Mouse (Mus musculus) cerebellum, adult 9-10 months (tissue): Measurements from ENCODE around the gene Ubxn6.
"Not testable (repeated sequence)": the region's sequence is repeated elsewhere in the genome, so short reads cannot be mapped to it uniquely, and the experiment has no call there.

ENCODE experiments used
- DNase-seq: peaks from one replicate; pipeline ENCODE4 v3.0.0; 2022

The Ubxn6 gene

GRCm38 (mm10) chr17:56098711-56099572 lies 24.1 kb upstream of the Ubxn6 start:
- DNase-seq = no peak

GRCm38 (mm10) chr17:56098180-56098579 lies 23.4 kb upstream of the Ubxn6 start:
- DNase-seq = no peak

- no peak for DNase-seq
Observed at GRCm38 (mm10) chr17:56096883-56097282, 22.1 kb upstream of the Ubxn6 start.

DNA sequence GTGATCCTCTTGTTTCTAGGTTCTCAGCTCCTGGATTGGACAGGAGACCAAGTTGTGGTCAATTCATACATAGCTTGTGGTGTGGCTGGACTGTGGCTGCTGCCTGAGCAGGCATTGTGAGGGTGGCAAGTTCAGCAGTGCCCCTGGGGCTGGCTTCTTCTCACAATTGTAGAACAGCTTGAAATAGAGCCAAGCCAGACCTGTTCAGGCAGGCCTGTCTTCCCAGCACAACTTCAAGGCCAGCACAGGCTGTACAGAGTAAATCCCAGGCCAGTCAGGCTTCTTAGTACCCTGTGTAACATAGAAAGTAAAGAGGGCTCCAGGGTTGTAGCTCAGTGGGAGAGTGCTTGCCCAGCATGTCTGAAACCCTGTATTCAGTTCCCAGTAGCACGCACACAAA lies 18.0 kb upstream of the Ubxn6 start:
- DNase-seq = no peak

DNA sequence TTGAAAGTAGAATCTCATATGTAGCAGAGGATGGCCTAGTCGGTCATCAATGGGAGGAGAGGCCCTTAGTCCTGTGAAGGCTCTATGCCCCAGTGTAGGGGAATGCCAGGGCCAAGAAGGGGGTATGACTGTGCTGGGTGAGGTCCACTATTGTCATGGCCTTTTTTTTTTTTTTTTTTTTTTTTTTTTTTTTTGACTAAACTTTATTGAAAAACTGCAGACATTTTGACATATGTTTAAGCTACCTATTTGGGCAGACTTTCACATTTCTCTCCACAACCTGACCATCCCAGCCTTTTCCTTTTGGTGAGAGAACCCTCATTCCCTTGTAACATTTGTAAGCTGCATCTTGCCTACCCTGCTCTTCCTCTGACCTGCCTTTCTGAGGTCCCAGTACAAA lies 17.5 kb upstream of the Ubxn6 start:
- no peak for DNase-seq

GRCm38 (mm10) chr17:56080781-56081585 lies 6.2 kb upstream of the Ubxn6 start:
- DNase-seq = peak; percentile 55

- peak; percentile 71 for DNase-seq
Observed at GRCm38 (mm10) chr17:56079921-56080320, 5.1 kb upstream of the Ubxn6 start.

GRCm38 (mm10) chr17:56078880-56079795 lies 4.3 kb upstream of the Ubxn6 start, which contains the start of gene Hdgfl2:
Gene Hdgfl2, plus strand, starts transcription at chr17:56079634.
- DNase-seq = peak; percentile 100

DNA sequence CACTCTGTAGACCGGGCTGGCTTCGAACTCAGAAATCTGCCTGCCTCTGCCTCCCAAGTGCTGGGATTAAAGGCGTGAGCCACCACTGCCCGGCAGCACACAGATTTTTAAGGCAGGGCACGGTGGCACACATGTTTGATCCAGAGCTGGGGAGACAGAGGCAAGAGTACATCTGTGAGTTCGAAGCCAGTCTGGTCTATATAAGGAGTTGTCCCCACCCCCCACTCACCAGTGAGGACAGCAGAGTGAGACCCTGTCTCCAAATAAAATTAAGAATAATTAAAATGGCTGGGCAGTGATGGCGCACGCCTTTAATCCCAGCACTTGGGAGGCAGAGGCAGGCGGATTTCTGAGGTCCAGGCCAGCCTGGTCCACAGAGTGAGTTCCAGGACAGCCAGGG lies 3.5 kb upstream of the Ubxn6 start:
- peak; percentile 82 for DNase-seq

DNA sequence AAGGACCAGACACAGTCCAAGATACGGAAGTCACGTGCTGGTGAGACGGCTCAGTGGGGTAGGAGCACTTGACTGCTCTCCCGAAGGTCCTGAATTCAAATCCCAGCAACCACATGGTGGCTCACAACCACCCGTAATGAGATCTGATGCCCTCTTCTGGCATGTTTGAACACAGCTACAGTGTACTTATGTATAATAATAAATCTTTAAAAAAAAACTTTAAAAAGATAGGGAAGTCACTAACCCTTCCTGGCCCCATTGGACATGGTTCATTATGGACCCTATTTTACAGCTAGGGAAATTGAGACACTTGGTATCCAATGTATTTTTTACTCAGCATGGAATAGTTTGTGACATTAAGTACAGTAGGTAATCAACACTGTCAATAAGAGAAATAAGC lies 2.7 kb upstream of the Ubxn6 start:
- DNase-seq = peak; percentile 58

DNA sequence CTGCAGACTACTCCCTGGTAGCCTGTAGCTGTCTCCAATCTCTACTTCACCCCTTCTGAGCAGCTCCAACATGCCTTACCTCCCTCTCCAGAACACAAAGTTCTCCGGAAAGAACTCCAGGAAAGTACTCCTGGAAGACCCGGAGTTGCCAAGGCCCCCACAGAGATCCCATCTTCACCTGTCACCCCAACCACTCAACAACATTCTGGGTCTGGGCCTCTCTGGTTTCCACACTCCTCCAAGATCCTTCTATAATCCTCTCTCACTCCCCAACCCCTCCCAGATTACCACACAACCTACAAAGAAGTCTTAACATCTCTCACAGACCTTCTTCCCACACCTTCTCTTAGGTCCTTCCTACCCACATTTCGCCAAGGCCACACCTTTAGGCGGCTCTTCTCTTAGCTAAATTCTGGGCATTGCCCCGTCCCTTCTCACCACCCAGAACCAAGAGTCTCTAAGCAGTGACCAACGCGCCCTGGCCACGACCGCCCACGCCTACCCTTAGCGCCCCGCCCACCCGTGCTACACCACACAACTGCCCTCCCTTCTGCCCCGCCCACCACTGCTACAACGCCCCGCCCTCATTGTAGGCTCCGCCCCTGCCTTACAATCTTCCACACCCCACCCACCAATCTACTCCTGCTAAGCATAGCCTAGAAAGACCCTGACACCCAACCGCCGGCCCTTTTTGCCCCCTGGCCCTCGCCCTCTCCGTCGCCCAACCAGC lies 566 bp downstream of the Ubxn6 start:
- no peak for DNase-seq

DNA sequence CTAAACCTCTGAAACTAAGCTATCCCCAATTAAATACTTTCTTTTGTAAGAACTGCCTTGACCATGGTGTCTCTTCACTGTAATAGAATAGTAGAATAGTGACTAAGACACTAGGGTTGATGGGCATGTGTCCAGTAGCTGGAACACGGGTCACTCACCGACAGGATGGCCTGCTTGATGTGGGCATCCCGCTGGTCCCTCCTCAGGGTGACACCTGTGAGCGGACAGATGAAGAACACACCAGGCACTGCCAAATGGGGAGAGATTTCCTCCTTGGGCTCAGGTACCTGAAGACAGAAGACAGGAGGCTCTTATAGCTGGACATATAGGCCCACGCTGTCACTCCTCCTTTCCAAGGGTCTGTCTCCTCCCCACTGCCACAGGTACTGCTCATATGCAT lies 2.6 kb downstream of the Ubxn6 start:
- no peak for DNase-seq

DNA sequence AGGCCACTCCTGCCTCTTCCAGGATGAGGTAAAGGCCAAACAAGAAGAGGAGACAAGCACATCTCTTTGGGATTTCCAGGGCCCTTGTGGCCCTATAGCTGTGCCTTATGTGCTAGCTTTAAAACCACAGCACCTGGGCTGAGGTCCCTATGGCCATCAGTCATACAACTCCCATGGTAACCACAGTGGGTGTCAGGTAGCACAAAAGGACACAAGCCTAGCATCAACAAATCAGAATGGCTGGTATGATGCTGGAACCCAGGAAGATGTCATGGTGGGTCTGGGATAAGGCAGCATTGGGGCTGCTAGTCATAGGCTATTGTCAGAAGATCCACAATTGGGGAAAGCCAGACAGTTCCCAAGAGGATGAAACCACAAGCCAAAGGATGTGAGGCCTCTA lies 3.7 kb downstream of the Ubxn6 start:
- DNase-seq = no peak

GRCm38 (mm10) chr17:56069066-56069465 lies 5.8 kb downstream of the Ubxn6 start:
- no peak for DNase-seq

DNA sequence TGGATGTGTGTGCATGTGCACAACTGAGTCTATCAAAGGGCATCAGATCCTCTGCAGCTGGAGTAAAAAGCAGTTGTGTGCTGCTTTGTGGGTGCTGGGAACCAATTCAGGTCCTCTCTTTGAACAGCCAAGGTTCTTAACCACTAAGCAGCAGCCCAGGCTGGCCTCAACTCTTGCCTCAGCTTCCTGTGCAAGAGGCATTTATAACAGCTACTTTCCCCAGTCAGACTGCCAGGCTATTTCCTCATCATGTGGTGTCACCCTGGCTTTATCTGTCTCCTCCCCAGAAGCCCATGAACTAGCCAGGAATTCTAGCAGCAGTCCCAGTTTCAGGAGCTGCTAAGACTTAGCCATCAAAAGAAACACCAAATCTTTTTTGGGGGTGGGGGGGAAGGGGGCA lies 8.4 kb downstream of the Ubxn6 start:
- no peak for DNase-seq

DNA sequence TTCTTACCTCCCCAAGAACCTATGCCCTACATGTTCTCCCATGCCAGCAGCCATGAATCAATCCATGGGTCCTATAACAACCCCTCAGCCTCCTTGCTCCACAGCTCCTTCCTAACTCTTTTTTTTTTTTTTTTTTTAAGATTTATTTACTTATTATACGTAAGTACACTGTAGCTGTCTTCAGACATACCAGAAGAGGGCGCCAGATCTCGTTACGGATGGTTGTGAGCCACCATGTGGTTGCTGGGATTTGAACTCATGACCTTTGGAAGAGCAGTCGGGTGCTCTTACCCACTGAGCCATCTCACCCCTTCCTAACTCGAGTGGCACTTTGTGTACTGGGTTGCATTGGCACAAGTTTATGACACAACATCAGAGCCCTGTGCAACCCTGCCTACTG lies 9.1 kb downstream of the Ubxn6 start:
- DNase-seq = not testable (repeated sequence)

- DNase-seq = no peak
Observed at GRCm38 (mm10) chr17:56062081-56062480, 12.7 kb downstream of the Ubxn6 start.

GRCm38 (mm10) chr17:56057381-56058120 lies 17.3 kb downstream of the Ubxn6 start:
- peak; percentile 72 for DNase-seq

- DNase-seq = no peak
Observed at GRCm38 (mm10) chr17:56055945-56056678, 18.7 kb downstream of the Ubxn6 start.

- DNase-seq = no peak
Observed at GRCm38 (mm10) chr17:56054938-56055337, 19.9 kb downstream of the Ubxn6 start.

GRCm38 (mm10) chr17:56051369-56051768 lies 23.5 kb downstream of the Ubxn6 start:
- DNase-seq = no peak
